Mouse (Mus musculus) lung, embryonic 14.5 days (tissue): ENCODE data around the gene Gm10488. TPM values are rescaled to one million over a fixed set of nuclear protein-coding genes. Genes with fewer than 3 reads are reported as not detected.
"Not testable (repeated sequence)": the region's sequence is repeated elsewhere in the genome, so short reads cannot be mapped to it uniquely, and the experiment has no call there.

Source experiments
- ATAC-seq: fragments of 200-750 bp; cut with Nextera tagmentation; 2 replicates; pipeline ENCODE4 v1.8.0; 2017; ENCODE audit warnings: mild to moderate bottlenecking, moderate TSS enrichment, moderate library complexity; ENCODE audit not compliant: insufficient read depth
- DNase-seq: peaks from one replicate; pipeline ENCODE4 v3.0.0-alpha.2; 2015
- H3K27ac ChIP-seq: fragments of 300-500 bp; sonication (generic); 2 replicates; pipeline ENCODE4 v1.5.1; 2014; ENCODE audit warnings: low read depth, mild to moderate bottlenecking, moderate library complexity
- H3K27me3 ChIP-seq: fragments of 300-500 bp; sonication (generic); 2 replicates; pipeline ENCODE4 v1.6.1; 2014; ENCODE audit warnings: low read length, control low read depth; ENCODE audit not compliant: insufficient read depth
- H3K36me3 ChIP-seq: fragments of 300-500 bp; sonication (generic); 2 replicates; pipeline ENCODE4 v1.6.1; 2014; ENCODE audit warnings: control low read depth; ENCODE audit not compliant: insufficient read depth
- H3K4me1 ChIP-seq: fragments of 300-500 bp; sonication (generic); 2 replicates; pipeline ENCODE4 v1.6.1; 2014; ENCODE audit warnings: antibody characterized with exemption, control low read depth; ENCODE audit not compliant: insufficient read depth
- H3K4me2 ChIP-seq: fragments of 300-500 bp; sonication (generic); 2 replicates; pipeline ENCODE4 v1.6.1; 2014; ENCODE audit warnings: mild to moderate bottlenecking
- H3K4me3 ChIP-seq: fragments of 300-500 bp; sonication (generic); 2 replicates; pipeline ENCODE4 v1.5.1; 2014; ENCODE audit warnings: low read depth, low read length
- H3K9ac ChIP-seq: fragments of 300-500 bp; sonication (generic); 2 replicates; pipeline ENCODE4 v1.6.1; 2014
- H3K9me3 ChIP-seq: fragments of 300-500 bp; sonication (generic); 2 replicates; pipeline ENCODE4 v1.6.1; 2016; ENCODE audit warnings: low read depth, low read length, control low read depth
- WGBS: fragments of 180-500 bp; shearing (Covaris S2); extraction: QIAGEN DNeasy Blood & Tissue Kit; methylation state at CpG from one replicate; pipeline ENCODE4 v1.1.7; 2014; 5-methylcytosine and 5-hydroxymethylcytosine counted together
- microRNA-seq: library from miRNA; unstranded; fragments of <30 nt; microRNA quantifications from one replicate; pipeline ENCODE4, GENCODE M21; 2016; ENCODE audit warnings: borderline number of aligned reads
- polyA plus RNA-seq: library from polyadenylated mRNA; unstranded; fragments of >200 nt; fragmentation: Nextera tagmentation; extraction: Ambion mirVana; gene quantifications from 2 replicates; pipeline ENCODE4 v1.2.1, GENCODE M21; 2014

The Gm10488 gene
- polyA plus RNA-seq, result not detected in 2 replicates

GRCm38 (mm10) chrX:29976014-29976413 is at the start of gene Gm10488:
Gene Gm10488, plus strand, starts transcription at chrX:29976314.
- not testable (repeated sequence) for H3K27me3 ChIP-seq, H3K4me2 ChIP-seq, DNase-seq, H3K4me3 ChIP-seq, H3K36me3 ChIP-seq, H3K9me3 ChIP-seq, ATAC-seq, H3K27ac ChIP-seq, H3K4me1 ChIP-seq, H3K9ac ChIP-seq
- WGBS, result no CpG with 5 or more reads among the region's 6 CpGs

Small RNA genes lying within 50 kb of the gene (microRNA-seq; reads per million reads assigned to microRNA genes)
- gene Gm44298, result not detected
